In genomic region chr19:32032881-32033280, GRCm38 (mm10) we compare ENCODE assay signal across 14 mouse cellular contexts.
DNase-seq lines count a peak whose midpoint lies in the region; TF ChIP-seq lines count a peak whose summit lies in the region.
"Had no signal": no experiment of that assay in that cellular context is flagged by ENCODE, and none has a peak within 500 bp of the region (broad histone marks: within the 10 kb centered on the region; RNA-seq: fewer than 3 reads in every experiment).

No protein-coding gene starts in this region.

- peaks cover 3% of the 10 kb centered on the region; the same call in 1 of the 2 replicates for H3K4me1 ChIP-seq in brown adipose tissue, adult 24 weeks (ENCODE audit: control insufficient read depth, insufficient read depth, insufficient read length, low read length)
- H3K4me1 ChIP-seq: embryonic facial prominence, embryonic 13.5 days; forebrain, embryonic 12.5 days; hindbrain, embryonic 15.5 days had no signal

- intact Hi-C loops in gastrocnemius, adult 2 months (cut with DNase I): loop anchor here (5.0 kb wide), 1 partner anchor 61 kb away; no protein-coding TSS in a partner anchor

- no peak for TF ChIP-seq CTCF in gastrocnemius, adult 2 months (IDR thresholded peaks at IDR 0.05)

- DNase-seq in adrenal gland, adult 2 months: peak; percentile 46
- no peak for DNase-seq in adrenal gland, postnatal 14 days
- DNase-seq in ovary, postnatal 36 days (ENCODE audit: low spot score): peak; percentile 7
- DNase-seq in ovary, postnatal 14 days (ENCODE audit: low spot score): no peak
- no peak for DNase-seq in gastrocnemius, adult 2 months
- DNase-seq in right cerebral cortex, postnatal 36 days (ENCODE audit: low spot score in 2 of 2): no peak
- DNase-seq: cerebellum, postnatal 36 days; gastrocnemius, postnatal 25 days; heart, postnatal 36 days had no signal

- peak overlapping the region; percentile 26 for H3K27ac ChIP-seq in brown adipose tissue, adult 24 weeks (replicated peaks; ENCODE audit: low read depth, low read length)
- H3K27ac ChIP-seq in gastrocnemius, adult 2 months: no peak overlapping the region
- H3K27ac ChIP-seq: embryonic facial prominence, embryonic 13.5 days; forebrain, embryonic 12.5 days; heart, embryonic 13.5 days; hindbrain, embryonic 15.5 days had no signal

- H3K4me3 ChIP-seq in brown adipose tissue, adult 24 weeks (ENCODE audit: insufficient read depth, low read depth, low read length): no peak overlapping the region
- H3K4me3 ChIP-seq in gastrocnemius, adult 2 months: no peak overlapping the region
- H3K4me3 ChIP-seq: embryonic facial prominence, embryonic 13.5 days; forebrain, embryonic 12.5 days; heart, embryonic 13.5 days; hindbrain, embryonic 15.5 days had no signal

Comparison
In these comparisons a context has a peak if more than half of its experiments do, and no peak if none do; other contexts are left out.
1. DNase-seq: peak in adrenal gland, adult 2 months (single experiment) and ovary, postnatal 36 days (single experiment); none in adrenal gland, postnatal 14 days (single experiment), ovary, postnatal 14 days (single experiment), gastrocnemius, adult 2 months (single experiment) and right cerebral cortex, postnatal 36 days (0 of 2).